Mouse (Mus musculus): ENCODE measurements at regions not wholly inside any gene's neighbourhood (a gene's known extent, or its start where the extent isn't known, plus 50 kb on each side); places are given as distances from the start of the nearest gene placed in this dataset.

GRCm38 (mm10) chr2:117950431-117951336, 161.0 kb upstream of the Thbs1 start:
- intact Hi-C loops (cut with DNase I), result no loop called here
- DNase-seq, result no peak

- no peak for DNase-seq
- intact Hi-C loops (cut with DNase I), result no loop called here
These were observed 160.3 kb upstream of the Thbs1 start for GRCm38 (mm10) chr2:117951337-117951718.

- DNase-seq, result no peak
- intact Hi-C loops (cut with DNase I), result no loop called here
These were observed 152.9 kb upstream of the Thbs1 start for GRCm38 (mm10) chr2:117958737-117959136.

DNA sequence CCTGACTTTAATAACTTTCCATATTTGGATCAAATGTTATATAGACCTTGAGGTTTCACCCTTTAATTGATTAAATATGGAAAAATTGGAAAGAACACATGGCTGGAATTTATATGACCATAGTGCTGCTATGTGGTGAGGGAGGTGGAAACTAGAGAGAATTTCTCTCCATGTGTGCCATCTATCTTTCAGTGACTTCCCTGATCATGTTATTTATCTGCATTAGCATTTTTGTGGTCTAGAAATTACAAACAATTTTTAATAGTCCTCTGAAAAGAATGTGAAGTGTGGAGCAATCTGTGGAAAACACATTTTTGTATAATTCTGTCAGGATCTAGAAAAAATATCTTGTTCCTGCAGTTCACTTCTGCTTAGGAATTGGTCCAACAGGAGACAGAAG, 152.2 kb upstream of the Thbs1 start:
- no peak for DNase-seq
- intact Hi-C loops (cut with DNase I), result no loop called here

- intact Hi-C loops (cut with DNase I), result no loop called here
- no peak for DNase-seq
These were observed 149.1 kb upstream of the Thbs1 start for GRCm38 (mm10) chr2:117962531-117962930.

- intact Hi-C loops (cut with DNase I), result no loop called here
- no peak for DNase-seq
These were observed 148.2 kb upstream of the Thbs1 start for GRCm38 (mm10) chr2:117963526-117963925.

DNA sequence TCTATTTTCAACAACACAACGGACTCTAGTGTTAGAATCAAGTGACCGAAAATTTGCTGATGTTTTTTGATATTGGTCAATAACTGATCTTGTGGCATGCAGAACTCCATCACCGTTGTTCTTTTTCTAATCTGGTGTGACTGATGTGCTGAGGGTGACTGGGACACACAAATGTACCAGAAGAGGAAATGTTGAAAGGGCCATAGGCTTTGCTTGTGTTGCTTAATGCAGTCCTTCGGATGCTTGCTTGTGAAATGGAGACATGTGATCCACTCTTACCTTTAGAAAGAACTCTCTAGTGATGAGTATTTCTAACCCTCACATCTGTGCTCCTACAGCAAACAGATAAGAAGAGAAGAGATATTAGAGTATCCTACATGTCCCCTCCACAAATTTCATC, 145.9 kb upstream of the Thbs1 start:
- DNase-seq, result no peak
- intact Hi-C loops (cut with DNase I), result no loop called here

DNA sequence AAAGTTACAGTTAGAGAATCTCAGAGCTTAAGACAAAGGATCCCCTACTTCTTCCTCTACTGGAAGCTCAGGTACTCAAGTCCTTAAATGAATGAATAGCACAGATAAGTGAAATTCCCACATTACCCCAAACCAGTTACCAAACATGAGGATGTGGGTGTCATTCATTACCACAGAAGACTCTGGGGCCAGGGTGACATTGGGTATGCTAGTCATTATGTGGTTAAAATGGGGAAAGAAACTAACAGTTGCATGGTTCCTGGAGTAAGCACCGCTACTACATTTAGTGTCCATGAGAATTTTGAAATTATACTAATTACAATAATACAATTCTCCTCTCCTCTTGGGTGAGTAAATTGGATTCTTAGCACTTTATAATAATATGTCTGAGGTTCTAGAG, 142.9 kb upstream of the Thbs1 start:
- intact Hi-C loops (cut with DNase I), result no loop called here
- no peak for DNase-seq

- DNase-seq, result no peak
- intact Hi-C loops (cut with DNase I), result no loop called here
These were observed 141.0 kb upstream of the Thbs1 start for GRCm38 (mm10) chr2:117970631-117971030.

DNA sequence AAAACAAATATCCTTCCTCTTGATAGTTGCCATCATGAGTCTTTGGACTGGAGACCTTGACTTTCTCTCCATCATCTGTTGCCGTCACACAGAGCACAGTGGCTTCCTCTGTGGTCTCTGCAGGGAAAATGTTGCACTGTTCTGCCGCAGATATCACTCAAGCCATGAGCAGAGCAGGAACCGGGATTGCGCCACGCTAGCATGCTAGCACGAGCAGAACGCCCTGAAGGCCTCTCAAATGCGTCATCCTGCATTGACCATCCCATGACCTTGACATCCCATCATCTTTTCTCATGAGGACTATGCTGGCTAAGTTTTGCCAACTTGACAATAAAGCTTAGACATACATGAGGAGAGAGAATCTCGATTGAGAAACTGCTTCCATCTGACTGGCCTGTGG, 134.6 kb upstream of the Thbs1 start:
- DNase-seq, result no peak
- intact Hi-C loops (cut with DNase I), result no loop called here

DNA sequence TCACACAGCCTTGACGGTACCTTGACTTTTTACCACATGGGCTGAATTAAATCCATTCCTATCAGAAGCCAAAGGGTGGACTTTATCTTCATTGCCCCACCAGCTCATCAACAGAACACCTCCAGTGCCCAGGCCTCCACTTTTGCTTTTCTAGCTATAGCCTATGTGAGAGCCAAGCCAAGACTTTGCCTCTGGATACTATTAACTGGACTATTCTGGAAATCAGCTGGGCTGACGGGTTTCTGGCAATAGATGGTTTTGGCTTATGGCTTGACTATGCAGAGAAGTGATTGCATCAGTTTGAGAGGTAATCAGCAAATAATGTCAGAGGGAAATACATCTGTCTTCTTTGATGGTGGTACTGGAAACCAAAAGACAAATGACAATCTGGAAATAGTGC, 130.8 kb upstream of the Thbs1 start:
- no peak for DNase-seq
- intact Hi-C loops (cut with DNase I), result no loop called here

DNA sequence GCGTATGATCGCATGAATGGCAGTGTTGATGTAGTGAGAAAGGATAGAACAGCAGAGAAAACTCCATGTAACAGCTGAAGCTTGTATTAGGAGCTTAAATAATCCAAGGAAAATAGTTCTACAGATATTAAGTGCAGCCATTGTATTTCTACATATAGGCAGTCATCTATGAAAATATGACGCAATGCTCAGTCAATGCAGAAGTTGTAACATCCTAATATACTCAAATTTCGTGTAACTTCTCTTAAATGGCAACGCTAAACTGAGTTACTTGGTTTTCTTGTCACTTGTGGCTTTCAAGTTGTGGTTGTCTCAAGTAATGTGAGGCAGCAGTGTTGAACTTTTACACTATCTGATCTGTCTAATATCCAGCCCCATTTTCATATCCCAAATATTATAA, 127.1 kb upstream of the Thbs1 start:
- intact Hi-C loops (cut with DNase I), result no loop called here
- no peak for DNase-seq

GRCm38 (mm10) chr2:117987426-117988215, 124.1 kb upstream of the Thbs1 start:
- DNase-seq, result no peak
- intact Hi-C loops (cut with DNase I), result no loop called here

DNA sequence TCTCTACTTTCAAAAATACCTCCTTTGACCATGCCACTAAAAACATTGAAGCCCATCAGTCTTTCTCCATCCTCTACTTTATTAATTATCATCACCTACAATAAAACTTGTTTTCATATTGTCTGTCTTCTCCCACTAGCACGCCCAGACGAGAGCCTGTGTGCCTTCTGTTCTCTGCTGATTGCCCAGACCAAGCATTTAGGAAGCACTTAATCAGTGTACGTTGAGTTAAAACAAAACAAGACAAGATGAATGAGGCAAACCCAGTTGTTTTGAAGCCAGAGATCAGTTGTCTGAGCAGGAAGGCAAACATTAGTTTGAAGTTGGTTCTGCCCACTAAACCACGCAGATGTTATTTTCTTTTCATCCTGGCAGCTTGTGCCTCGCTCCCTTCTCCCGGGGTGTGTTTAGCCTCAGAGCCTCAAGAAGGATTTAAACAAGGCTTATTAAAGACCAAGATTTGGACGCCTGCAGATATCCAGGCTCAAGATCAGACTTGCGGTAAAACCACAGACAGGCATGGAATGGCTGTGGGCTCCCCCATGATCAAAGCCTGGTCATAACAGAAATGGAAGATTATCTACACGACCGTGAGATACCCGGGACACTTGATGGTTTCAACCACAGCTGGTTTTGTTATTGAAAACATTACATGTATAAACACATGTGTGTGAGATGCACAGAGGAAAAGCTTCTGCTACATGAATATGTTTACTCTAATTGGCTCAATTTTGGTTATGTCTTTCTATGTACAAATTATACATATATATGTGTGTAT, 123.1 kb upstream of the Thbs1 start:
- intact Hi-C loops (cut with DNase I), result no loop called here
- DNase-seq, result no peak

DNA sequence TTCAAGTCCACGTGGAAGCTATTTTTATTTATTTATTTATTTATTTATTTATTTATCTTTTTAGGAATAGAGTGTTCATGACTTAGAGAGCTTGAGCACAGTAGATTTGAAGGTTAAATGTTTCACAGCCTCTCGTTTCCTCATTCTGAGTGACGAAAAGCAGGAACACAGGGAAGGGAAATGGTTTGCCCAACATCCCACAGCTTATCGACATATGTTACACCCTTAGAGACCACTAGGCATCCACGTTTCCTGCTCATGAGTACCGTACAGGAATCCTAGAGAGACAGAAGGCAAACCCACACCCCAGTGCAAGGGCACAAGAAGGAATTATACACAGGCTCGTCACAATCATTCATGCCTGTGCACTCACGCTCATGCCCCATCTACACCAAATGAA, 122.5 kb upstream of the Thbs1 start:
- DNase-seq, result no peak
- intact Hi-C loops (cut with DNase I), result no loop called here

DNA sequence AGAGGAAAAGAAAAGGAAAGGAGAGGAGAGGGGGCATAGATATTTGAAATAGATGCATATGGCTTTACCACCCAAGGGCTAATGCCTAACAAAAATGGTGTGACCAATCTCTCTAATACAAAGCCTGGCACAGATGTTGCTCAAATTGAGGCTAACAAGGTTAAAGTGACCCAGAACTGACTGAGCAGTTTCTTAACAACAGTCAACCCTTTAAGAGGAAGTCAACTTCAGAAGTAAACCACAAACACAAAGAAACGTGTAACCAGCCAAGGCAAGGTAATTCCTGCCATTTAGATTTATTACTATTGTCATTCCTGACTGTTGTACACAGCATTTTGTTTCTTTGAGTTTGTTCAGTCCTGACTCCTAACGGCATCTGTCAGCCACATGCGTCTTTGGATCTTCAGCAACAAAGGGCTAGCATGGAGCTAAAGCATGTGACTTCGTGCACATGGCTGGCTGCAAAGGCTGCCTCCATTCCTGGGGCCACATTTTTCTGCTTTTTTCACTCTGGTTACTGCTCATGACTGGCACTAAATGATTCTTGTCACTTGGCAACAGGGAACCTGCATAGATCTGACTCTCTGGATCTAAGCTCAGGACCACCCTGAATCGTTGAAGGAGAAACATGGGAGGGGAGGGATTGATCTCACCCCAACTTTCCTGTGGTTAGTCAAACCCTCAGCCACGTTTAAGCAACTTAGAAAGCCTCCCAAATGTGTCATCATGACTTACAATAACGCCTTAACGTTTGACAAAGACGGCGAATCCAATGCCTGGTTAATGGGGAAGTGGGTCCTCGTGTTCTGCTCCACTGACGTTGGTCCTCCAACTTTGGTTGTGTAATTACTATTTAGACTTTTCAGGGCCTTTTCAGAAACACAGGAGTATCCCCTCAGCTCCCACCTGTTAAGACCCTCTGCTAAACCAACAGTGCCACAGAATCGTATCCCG, 115.3 kb upstream of the Thbs1 start:
- no peak for DNase-seq
- intact Hi-C loops (cut with DNase I), result no loop called here

- DNase-seq, result no peak
- intact Hi-C loops (cut with DNase I), result no loop called here
These were observed 112.0 kb upstream of the Thbs1 start for GRCm38 (mm10) chr2:117999641-118000040.

DNA sequence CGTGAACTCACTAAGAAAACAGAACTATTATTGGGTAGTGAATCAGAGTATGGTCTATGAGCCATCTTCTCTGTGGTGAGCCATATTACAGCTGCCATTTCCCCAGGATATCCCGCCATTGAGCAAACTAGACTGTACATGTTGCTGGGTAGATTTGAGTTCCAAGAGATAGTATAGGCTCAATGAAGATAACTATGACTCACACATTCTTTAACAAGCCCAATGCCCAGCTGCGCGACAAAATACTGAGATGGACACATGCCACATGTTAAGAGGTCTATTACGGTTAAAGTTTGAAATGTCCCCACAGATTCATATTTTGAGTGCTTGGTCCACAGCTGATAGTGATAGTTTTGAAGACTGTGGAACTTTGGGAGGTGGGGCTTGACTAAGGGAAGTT, 107.5 kb upstream of the Thbs1 start:
- DNase-seq, result no peak
- intact Hi-C loops (cut with DNase I), result no loop called here

GRCm38 (mm10) chr2:118007539-118008427, 103.9 kb upstream of the Thbs1 start:
- intact Hi-C loops (cut with DNase I), result no loop called here
- no peak for DNase-seq
